Mouse (Mus musculus) limb, embryonic 12.5 days (tissue): ENCODE measurements around the gene Gm9970. TPM values are rescaled to one million over a fixed set of nuclear protein-coding genes. Genes with fewer than 3 reads are reported as not detected.

ENCODE experiments used
- ATAC-seq: fragments of 200-750 bp; cut with Nextera tagmentation; 2 replicates; pipeline ENCODE4 v1.8.0; 2017; ENCODE audit warnings: low read depth, moderate TSS enrichment; ENCODE audit not compliant: insufficient number of reproducible peaks, insufficient read depth, low FRiP score, low TSS enrichment
- H3K27ac ChIP-seq: fragments of 300-500 bp; sonication (generic); 2 replicates; pipeline ENCODE4 v1.5.1; 2016; ENCODE audit warnings: mild to moderate bottlenecking, moderate library complexity
- H3K27me3 ChIP-seq: fragments of 300-500 bp; sonication (generic); 2 replicates; pipeline ENCODE4 v1.6.1; 2016; ENCODE audit warnings: mild to moderate bottlenecking, moderate library complexity
- H3K36me3 ChIP-seq: fragments of 300-500 bp; sonication (generic); 2 replicates; pipeline ENCODE4 v1.6.1; 2016; ENCODE audit warnings: mild to moderate bottlenecking, moderate library complexity
- H3K4me1 ChIP-seq: fragments of 300-500 bp; sonication (generic); replicated peaks from 2 replicates; pipeline ENCODE4 v1.6.1; 2016
- H3K4me2 ChIP-seq: fragments of 300-500 bp; sonication (generic); 2 replicates; pipeline ENCODE4 v1.6.1; 2016; ENCODE audit warnings: mild to moderate bottlenecking, moderate library complexity
- H3K4me3 ChIP-seq: fragments of 300-500 bp; sonication (generic); replicated peaks from 2 replicates; pipeline ENCODE4 v1.5.1; 2016; ENCODE audit warnings: mild to moderate bottlenecking
- H3K9ac ChIP-seq: fragments of 300-500 bp; sonication (generic); replicated peaks from 2 replicates; pipeline ENCODE4 v1.6.1; 2016; ENCODE audit warnings: mild to moderate bottlenecking, moderate library complexity
- H3K9me3 ChIP-seq: fragments of 300-500 bp; sonication (generic); 2 replicates; pipeline ENCODE4 v1.6.1; 2016; ENCODE audit warnings: mild to moderate bottlenecking, moderate library complexity
- WGBS: fragments of 180-500 bp; shearing (Covaris S2); methylation state at CpG from one replicate; pipeline ENCODE4 v1.1.7; 2016; 5-methylcytosine and 5-hydroxymethylcytosine counted together
- polyA plus RNA-seq: library from polyadenylated mRNA; unstranded; fragments of >200 nt; fragmentation: Nextera tagmentation; extraction: Ambion mirVana; gene quantifications from 2 replicates; pipeline ENCODE4 v1.2.1, GENCODE M21; 2016

The Gm9970 gene
- polyA plus RNA-seq, 1 experiment from 2014 or later = 0.84 TPM

- Histone ChIP-seq H3K4me3 (no peak overlapping the region), H3K9ac (no peak overlapping the region), H3K27ac (no peak overlapping the region), H3K4me2 (no peak overlapping the region), H3K9me3 (no peaks in the 10 kb centered on the region), H3K27me3 (no peaks in the 10 kb centered on the region), H3K4me1 (peaks cover 35% of the 10 kb centered on the region), H3K36me3 (peaks cover 84% of the 10 kb centered on the region)
- no peak for ATAC-seq
- 86% methylated on average over 8 of the region's 8 CpGs for WGBS
Observed at GRCm38 (mm10) chr5:31254901-31255300, 13.9 kb upstream of the Gm9970 start.

GRCm38 (mm10) chr5:31254452-31254851 lies 13.4 kb upstream of the Gm9970 start:
- H3K4me1 ChIP-seq = peaks cover 35% of the 10 kb centered on the region
- H3K27ac ChIP-seq = no peak overlapping the region
- H3K9me3 ChIP-seq = no peaks in the 10 kb centered on the region
- WGBS = 80% methylated on average over 7 of the region's 7 CpGs
- no peak overlapping the region for H3K4me2 ChIP-seq
- H3K36me3 ChIP-seq = peaks cover 84% of the 10 kb centered on the region
- H3K27me3 ChIP-seq = no peaks in the 10 kb centered on the region
- H3K4me3 ChIP-seq = no peak overlapping the region
- H3K9ac ChIP-seq = no peak overlapping the region
- no peak for ATAC-seq

- WGBS = 95% methylated on average over 8 of the region's 8 CpGs
- no peak overlapping the region for H3K4me3 ChIP-seq
- H3K9ac ChIP-seq = no peak overlapping the region
- H3K36me3 ChIP-seq = peaks cover 84% of the 10 kb centered on the region
- peaks cover 35% of the 10 kb centered on the region for H3K4me1 ChIP-seq
- ATAC-seq = no peak
- H3K4me2 ChIP-seq = no peak overlapping the region
- H3K27me3 ChIP-seq = no peaks in the 10 kb centered on the region
- no peaks in the 10 kb centered on the region for H3K9me3 ChIP-seq
- peak overlapping the region; percentile 84 for H3K27ac ChIP-seq
Observed at GRCm38 (mm10) chr5:31253806-31254205, 12.8 kb upstream of the Gm9970 start.

- Histone ChIP-seq H3K36me3 (peaks cover 87% of the 10 kb centered on the region), H3K4me1 (peaks cover 35% of the 10 kb centered on the region), H3K4me3 (no peak overlapping the region), H3K27me3 (no peaks in the 10 kb centered on the region), H3K9me3 (no peaks in the 10 kb centered on the region), H3K9ac (no peak overlapping the region), H3K27ac (peak overlapping the region; percentile 84), H3K4me2 (peak overlapping the region; percentile 18)
- peak; percentile 2; the same call in 1 of the 2 replicates for ATAC-seq
- whole genome bisulfite sequencing = 49% methylated on average over 16 of the region's 16 CpGs
Observed at GRCm38 (mm10) chr5:31252795-31253545, 11.9 kb upstream of the Gm9970 start.

GRCm38 (mm10) chr5:31252151-31252550 lies 11.1 kb upstream of the Gm9970 start:
- WGBS = 38% methylated on average over 10 of the region's 10 CpGs
- no peak for ATAC-seq
- peak overlapping the region; percentile 84 for H3K27ac ChIP-seq
- H3K9ac ChIP-seq = peak overlapping the region; percentile 59
- H3K4me1 ChIP-seq = peaks cover 35% of the 10 kb centered on the region
- peak overlapping the region; percentile 45 for H3K4me3 ChIP-seq
- H3K27me3 ChIP-seq = no peaks in the 10 kb centered on the region
- H3K9me3 ChIP-seq = no peaks in the 10 kb centered on the region
- peak overlapping the region; percentile 64 for H3K4me2 ChIP-seq
- peaks cover 88% of the 10 kb centered on the region for H3K36me3 ChIP-seq

GRCm38 (mm10) chr5:31251541-31252101 lies 10.6 kb upstream of the Gm9970 start, which contains the start of gene Krtcap3:
Krtcap3 (plus strand) TSS chr5:31251691.
- Histone ChIP-seq H3K27me3 (no peaks in the 10 kb centered on the region), H3K27ac (peak within 1 kb of the TSS; percentile 84), H3K4me2 (peak within 1 kb of the TSS; percentile 64), H3K4me1 (peaks cover 35% of the 10 kb centered on the region), H3K36me3 (peaks cover 91% of the 10 kb centered on the region), H3K9me3 (no peaks in the 10 kb centered on the region), H3K4me3 (peak within 1 kb of the TSS; percentile 45), H3K9ac (peak within 1 kb of the TSS; percentile 59)
- ATAC-seq = peak; percentile 61
- 3% methylated on average over 47 of the region's 47 CpGs for WGBS

GRCm38 (mm10) chr5:31250716-31251115 lies 9.7 kb upstream of the Gm9970 start:
- H3K9ac ChIP-seq = peak overlapping the region; percentile 59; the same call in 1 of the 2 replicates
- H3K4me1 ChIP-seq = peaks cover 35% of the 10 kb centered on the region
- H3K36me3 ChIP-seq = peaks cover 91% of the 10 kb centered on the region
- WGBS = 38% methylated on average over 4 of the region's 4 CpGs
- peak overlapping the region; percentile 64 for H3K4me2 ChIP-seq
- peak overlapping the region; percentile 67; the same call in 1 of the 2 replicates for H3K27ac ChIP-seq
- H3K27me3 ChIP-seq = no peaks in the 10 kb centered on the region
- 0 out of 2 replicates have a peak overlapping the region, but pooled peaks have one; percentile 45 for H3K4me3 ChIP-seq
- no peaks in the 10 kb centered on the region for H3K9me3 ChIP-seq
- no peak for ATAC-seq

GRCm38 (mm10) chr5:31242191-31242590 lies 1.2 kb upstream of the Gm9970 start:
- ATAC-seq = no peak
- no peaks in the 10 kb centered on the region for H3K9me3 ChIP-seq
- peak overlapping the region; percentile 95 for H3K4me3 ChIP-seq
- H3K4me1 ChIP-seq = peaks cover 11% of the 10 kb centered on the region
- H3K4me2 ChIP-seq = peak overlapping the region; percentile 90
- no peak overlapping the region for H3K27ac ChIP-seq
- no peaks in the 10 kb centered on the region for H3K27me3 ChIP-seq
- H3K9ac ChIP-seq = peak overlapping the region; percentile 96
- 33% methylated on average over 10 of the region's 10 CpGs for WGBS
- H3K36me3 ChIP-seq = peaks cover 36% of the 10 kb centered on the region

GRCm38 (mm10) chr5:31241522-31242034 lies 546 bp upstream of the Gm9970 start:
- Histone ChIP-seq H3K4me3 (peak overlapping the region; percentile 95), H3K27ac (peak overlapping the region; percentile 97), H3K9me3 (peaks cover 1% of the 10 kb centered on the region; the same call in 1 of the 2 replicates), H3K36me3 (peaks cover 30% of the 10 kb centered on the region), H3K27me3 (no peaks in the 10 kb centered on the region), H3K4me2 (peak overlapping the region; percentile 90), H3K4me1 (peaks cover 11% of the 10 kb centered on the region), H3K9ac (peak overlapping the region; percentile 96)
- ATAC-seq = no peak
- 2% methylated on average over 13 of the region's 13 CpGs for WGBS

- H3K4me3 ChIP-seq = no peak overlapping the region
- no peak overlapping the region for H3K9ac ChIP-seq
- no peaks in the 10 kb centered on the region for H3K36me3 ChIP-seq
- H3K4me2 ChIP-seq = no peak overlapping the region
- H3K9me3 ChIP-seq = no peaks in the 10 kb centered on the region
- WGBS = 65% methylated on average over 1 of the region's 1 CpGs
- H3K4me1 ChIP-seq = 0 out of 2 replicates have a peak, but pooled peaks cover 3% of the 10 kb centered on the region
- H3K27me3 ChIP-seq = no peaks in the 10 kb centered on the region
- ATAC-seq = no peak
- no peak overlapping the region for H3K27ac ChIP-seq
Observed at GRCm38 (mm10) chr5:31226641-31227040, 14.4 kb downstream of the Gm9970 start.

- H3K27me3 ChIP-seq = no peaks in the 10 kb centered on the region
- H3K4me1 ChIP-seq = peaks cover 9% of the 10 kb centered on the region; the same call in 1 of the 2 replicates
- H3K9me3 ChIP-seq = no peaks in the 10 kb centered on the region
- H3K4me2 ChIP-seq = no peak overlapping the region
- no peak overlapping the region for H3K9ac ChIP-seq
- H3K4me3 ChIP-seq = no peak overlapping the region
- 91% methylated on average over 9 of the region's 9 CpGs for WGBS
- no peaks in the 10 kb centered on the region for H3K36me3 ChIP-seq
- H3K27ac ChIP-seq = no peak overlapping the region
- no peak for ATAC-seq
Observed at GRCm38 (mm10) chr5:31222696-31223095, 18.3 kb downstream of the Gm9970 start.
